Mouse (Mus musculus): ENCODE data around the gene Slx. TPM values are rescaled to one million over a fixed set of nuclear protein-coding genes. Genes with fewer than 3 reads are reported as not detected.
"Not testable (repeated sequence)": the region's sequence is repeated elsewhere in the genome, so short reads cannot be mapped to it uniquely, and the experiment has no call there.

The Slx gene
- not detected in 2 replicates for polyA plus RNA-seq (2014; fragmentation: Nextera tagmentation; extraction: Ambion mirVana)

- not testable (repeated sequence) for DNase-seq (ENCODE audit: low spot score); ATAC-seq; H3K36me3 ChIP-seq (ENCODE audit: control insufficient read depth, insufficient read depth, low read length); H3K4me3 ChIP-seq (ENCODE audit: low read depth, low read length); H3K4me1 ChIP-seq (ENCODE audit: control insufficient read depth, insufficient read depth, low read length); H3K4me2 ChIP-seq (ENCODE audit: low read length); H3K27me3 ChIP-seq (replicated peaks; ENCODE audit: control insufficient read depth, insufficient read depth, low read length); H3K9me3 ChIP-seq (replicated peaks; ENCODE audit: control insufficient read depth, low read length); H3K27ac ChIP-seq (ENCODE audit: low read depth, low read length); H3K9ac ChIP-seq (ENCODE audit: low read length)
- 66% methylated on average over 3 of the region's 3 CpGs for WGBS
These were observed at the start of gene Slx for GRCm38 (mm10) chrX:26545465-26545864. Slx (minus strand) TSS chrX:26545565.

Small RNAs within 50 kb of the gene (microRNA-seq; reads per million reads assigned to microRNA genes)
- not detected for gene Gm27341

Other genes starting within 250 kb of the Slx start
- not detected in 2 replicates for gene Gm2030, start 235.5 kb downstream of the Slx start, polyA plus RNA-seq (2014; fragmentation: Nextera tagmentation; extraction: Ambion mirVana)
- not detected in 2 replicates for gene Gm14525, start 157.1 kb upstream of the Slx start, polyA plus RNA-seq (2014; fragmentation: Nextera tagmentation; extraction: Ambion mirVana)